Mouse (Mus musculus) G1E (cell line): ENCODE data around the gene Stard10. TPM values are rescaled to one million over a fixed set of nuclear protein-coding genes. Genes with fewer than 3 reads are reported as not detected.

ENCODE experiments used
- ATAC-seq: 2 replicates; pipeline ENCODE4 v1.8.0; 2016; ENCODE audit warnings: mild to moderate bottlenecking; ENCODE audit not compliant: insufficient number of reproducible peaks, poor library complexity, low FRiP score, severe bottlenecking; ENCODE audit errors: extremely low read depth
- DNase-seq: peaks from one replicate; pipeline ENCODE4 v3.0.0; 2012; ENCODE audit warnings: low spot score
- H3K27me3 ChIP-seq: 2 replicates; pipeline ENCODE4 v1.6.1; 2012; ENCODE audit warnings: mild to moderate bottlenecking, low read length, inconsistent platforms; ENCODE audit not compliant: insufficient read depth
- H3K36me3 ChIP-seq: replicated peaks from 2 replicates; pipeline ENCODE3; 2012; ENCODE audit warnings: mild to moderate bottlenecking, inconsistent platforms
- H3K4me1 ChIP-seq: 2 replicates; pipeline ENCODE4 v1.6.1; 2012; ENCODE audit warnings: low read depth, low read length, inconsistent platforms, mixed read lengths; ENCODE audit not compliant: insufficient read depth
- H3K4me3 ChIP-seq: 2 replicates; pipeline ENCODE4 v1.5.1; 2012; ENCODE audit warnings: low read depth, mild to moderate bottlenecking, inconsistent platforms, low read length, moderate library complexity, mixed read lengths
- H3K9me3 ChIP-seq: replicated peaks from 2 replicates; pipeline ENCODE4 v1.6.1; 2012; ENCODE audit warnings: inconsistent platforms
- CTCF ChIP-seq: IDR thresholded peaks from 2 replicates; pipeline ENCODE4 v1.5.1; 2012; ENCODE audit warnings: low read depth, low read length, inconsistent platforms, mixed read lengths
- GATA1 ChIP-seq: IDR thresholded peaks from 2 replicates; pipeline ENCODE4 v1.6.1; 2012; ENCODE audit warnings: borderline replicate concordance, low read length, inconsistent platforms, mixed read lengths
- GATA2 ChIP-seq: IDR thresholded peaks from 2 replicates; pipeline ENCODE4 v1.6.1; 2012; ENCODE audit warnings: low read depth, low read length, inconsistent platforms, borderline replicate concordance
- POLR2AphosphoS5 ChIP-seq: IDR thresholded peaks from 2 replicates; pipeline ENCODE4 v1.6.1; 2012; ENCODE audit warnings: low read depth, low read length, inconsistent platforms; ENCODE audit not compliant: insufficient replicate concordance
- TAL1 ChIP-seq: conservative IDR thresholded peaks from 2 replicates; pipeline ENCODE4 v1.6.1; 2012; ENCODE audit warnings: low read depth, low read length, inconsistent platforms, mixed read lengths
- polyA plus RNA-seq: library from polyadenylated mRNA; stranded (reverse); fragments of >175 nt; gene quantifications from 2 replicates; pipeline ENCODE4 v1.2.3, GENCODE M21; 2012
- total RNA-seq, 2 experiments: library from RNA; stranded (forward) in 1 of 2; stranded (reverse) in 1 of 2; fragments of 200-1000 nt in 1 of 2; fragments of >200 nt in 1 of 2; fragmentation: Nextera tagmentation in 1 of 2; gene quantifications; 2 replicates each; pipeline ENCODE4 v1.2.3; 2014 to 2017

Gene Stard10
- total and polyA plus RNA-seq, 3 experiments, result 0.05 TPM; not detected in 2

GRCm38 (mm10) chr7:101367901-101368852, 51.3 kb downstream of the Stard10 start:
- H3K4me3 ChIP-seq, result no peak overlapping the region
- no peak for DNase-seq
- peaks cover 22% of the 10 kb centered on the region for H3K4me1 ChIP-seq
- TF ChIP-seq POLR2AphosphoS5 (no peak), GATA1 (no peak), TAL1 (no peak), GATA2 (no peak), CTCF (no peak)
- no peak for ATAC-seq
- peaks cover 32% of the 10 kb centered on the region for H3K36me3 ChIP-seq
- H3K9me3 ChIP-seq, result peaks cover 2% of the 10 kb centered on the region; the same call in 1 of the 2 replicates
- no peaks in the 10 kb centered on the region for H3K27me3 ChIP-seq

GRCm38 (mm10) chr7:101369666-101370065, 52.8 kb downstream of the Stard10 start:
- peaks cover 7% of the 10 kb centered on the region for H3K4me1 ChIP-seq
- peaks cover 38% of the 10 kb centered on the region for H3K36me3 ChIP-seq
- H3K27me3 ChIP-seq, result no peaks in the 10 kb centered on the region
- DNase-seq (no peak), ATAC-seq (no peak)
- TF ChIP-seq GATA2 (no peak), GATA1 (no peak), CTCF (no peak), POLR2AphosphoS5 (no peak), TAL1 (no peak)
- H3K4me3 ChIP-seq, result no peak overlapping the region
- peaks cover 2% of the 10 kb centered on the region; the same call in 1 of the 2 replicates for H3K9me3 ChIP-seq

- DNase-seq, result no peak
- H3K9me3 ChIP-seq, result peaks cover 2% of the 10 kb centered on the region; the same call in 1 of the 2 replicates
- no peak overlapping the region for H3K4me3 ChIP-seq
- H3K27me3 ChIP-seq, result no peaks in the 10 kb centered on the region
- no peak for ATAC-seq
- H3K36me3 ChIP-seq, result peaks cover 55% of the 10 kb centered on the region
- TF ChIP-seq TAL1 (no peak), CTCF (no peak), POLR2AphosphoS5 (no peak), GATA2 (no peak), GATA1 (no peak)
- H3K4me1 ChIP-seq, result peaks cover 16% of the 10 kb centered on the region
Measured at GRCm38 (mm10) chr7:101373082-101373481, 56.2 kb downstream of the Stard10 start.

- DNase-seq (no peak), ATAC-seq (no peak)
- H3K4me3 ChIP-seq, result no peak overlapping the region
- peaks cover 56% of the 10 kb centered on the region for H3K36me3 ChIP-seq
- peaks cover 2% of the 10 kb centered on the region; the same call in 1 of the 2 replicates for H3K9me3 ChIP-seq
- H3K27me3 ChIP-seq, result no peaks in the 10 kb centered on the region
- H3K4me1 ChIP-seq, result peaks cover 24% of the 10 kb centered on the region
- 0 out of 2 replicates have a peak, but pooled peaks have one; percentile 26 for TF ChIP-seq CTCF
- no peak for TF ChIP-seq TAL1
Measured at GRCm38 (mm10) chr7:101374155-101374554, 57.3 kb downstream of the Stard10 start.

GRCm38 (mm10) chr7:101376701-101377340, 59.9 kb downstream of the Stard10 start:
- Histone ChIP-seq H3K4me3 (no peak overlapping the region; the same call in 1 of the 2 replicates), H3K4me1 (peaks cover 37% of the 10 kb centered on the region), H3K36me3 (peaks cover 60% of the 10 kb centered on the region), H3K27me3 (no peaks in the 10 kb centered on the region), H3K9me3 (no peaks in the 10 kb centered on the region)
- no peak for ATAC-seq
- TF ChIP-seq CTCF, result no peak
- no peak for DNase-seq

- peaks cover 47% of the 10 kb centered on the region for H3K4me1 ChIP-seq
- peak overlapping the region; percentile 64 for H3K4me3 ChIP-seq
- DNase-seq (peak; percentile 76), ATAC-seq (peak; percentile 84)
- no peak for TF ChIP-seq POLR2AphosphoS5
- no peak for TF ChIP-seq GATA1
- no peak for TF ChIP-seq TAL1
- no peak for TF ChIP-seq GATA2
- TF ChIP-seq CTCF, result no peak
- H3K27me3 ChIP-seq, result no peaks in the 10 kb centered on the region
- peaks cover 64% of the 10 kb centered on the region for H3K36me3 ChIP-seq
- H3K9me3 ChIP-seq, result no peaks in the 10 kb centered on the region
Measured at GRCm38 (mm10) chr7:101377741-101378262, 60.9 kb downstream of the Stard10 start.
